Mouse (Mus musculus): Measurements from ENCODE around the gene Amer3.

DNA sequence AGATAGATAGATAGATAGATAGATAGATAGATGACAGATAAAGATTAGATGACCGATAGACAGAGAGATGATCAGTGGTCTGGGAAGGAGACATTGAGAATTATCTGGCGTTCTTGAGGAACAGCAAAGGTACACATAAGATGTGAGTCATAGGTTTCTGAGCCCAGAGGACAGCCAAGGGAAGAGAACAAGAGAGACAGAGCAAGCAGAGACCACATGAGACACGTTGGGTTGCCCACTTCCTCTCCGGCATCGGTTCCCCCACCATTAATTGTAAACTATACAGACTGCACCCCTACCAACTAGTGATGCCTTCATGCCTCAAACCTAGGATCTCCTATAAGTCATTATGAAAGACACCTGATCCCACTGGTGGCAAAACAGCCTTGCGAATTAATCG, 25.2 kb upstream of the Amer3 start:
- TF ChIP-seq POLR2A (IDR thresholded peaks at IDR 0.05; ENCODE audit: insufficient read depth, low read depth, low read length), result no peak
- TF ChIP-seq CTCF (IDR thresholded peaks at IDR 0.05), result no peak
